Mouse (Mus musculus) myocyte (in vitro differentiated cells): ENCODE results near the gene Il24.

ENCODE experiments used
- CEBPB ChIP-seq: IDR thresholded peaks from 2 replicates; pipeline ENCODE4 v1.6.1; 2011; ENCODE audit warnings: mild to moderate bottlenecking, moderate library complexity; ENCODE audit not compliant: poor library complexity, insufficient read depth, severe bottlenecking
- E2F4 ChIP-seq: IDR thresholded peaks from one replicate; pipeline ENCODE4 v1.6.1; 2011; ENCODE audit warnings: mild to moderate bottlenecking, control low read depth, moderate library complexity; ENCODE audit not compliant: insufficient read depth
- MAX ChIP-seq: IDR thresholded peaks from one replicate; pipeline ENCODE4 v1.6.1; 2011; ENCODE audit warnings: low read depth, mild to moderate bottlenecking, control low read depth
- MYOD1 ChIP-seq, 3 experiments: IDR thresholded peaks; one replicate each; pipeline ENCODE4 v1.6.1; 2011; ENCODE audit warnings: control low read depth in 2 of 3, low read depth in 2 of 3, mild to moderate bottlenecking in 2 of 3, moderate library complexity in 1 of 3; ENCODE audit not compliant: insufficient read length in 2 of 3, control insufficient read depth in 1 of 3
- MYOG ChIP-seq, 3 experiments: IDR thresholded peaks; one replicate each; pipeline ENCODE4 v1.6.1; 2011; ENCODE audit warnings: control low read depth in 2 of 3, low read depth in 2 of 3, mild to moderate bottlenecking in 2 of 3; ENCODE audit not compliant: insufficient read length in 2 of 3, control insufficient read depth in 1 of 3, insufficient read depth in 1 of 3
- POLR2A ChIP-seq: IDR thresholded peaks from one replicate; pipeline ENCODE4 v1.6.1; 2011; ENCODE audit warnings: low read depth, mild to moderate bottlenecking, control low read depth, moderate library complexity; ENCODE audit not compliant: insufficient read length
- POLR2AphosphoS2 ChIP-seq: IDR thresholded peaks from one replicate; pipeline ENCODE4 v1.6.1; 2011; ENCODE audit warnings: low read depth, control low read depth; ENCODE audit not compliant: insufficient read length
- REST ChIP-seq: IDR thresholded peaks from one replicate; pipeline ENCODE4 v1.6.1; 2011; ENCODE audit warnings: mild to moderate bottlenecking, control low read depth, moderate library complexity; ENCODE audit not compliant: insufficient read depth, insufficient read length
- SRF ChIP-seq: IDR thresholded peaks from one replicate; pipeline ENCODE4 v1.6.1; 2011; ENCODE audit warnings: low read depth; ENCODE audit not compliant: control insufficient read depth, insufficient read length
- TCF12 ChIP-seq: IDR thresholded peaks from one replicate; pipeline ENCODE4 v1.6.1; 2011; ENCODE audit warnings: mild to moderate bottlenecking, control low read depth; ENCODE audit not compliant: poor library complexity, insufficient read depth, severe bottlenecking
- TCF3 ChIP-seq: IDR thresholded peaks from one replicate; pipeline ENCODE4 v1.6.1; 2011; ENCODE audit warnings: low read depth, control low read depth; ENCODE audit not compliant: insufficient read length
- USF1 ChIP-seq: IDR thresholded peaks from one replicate; pipeline ENCODE4 v1.6.1; 2011; ENCODE audit warnings: low read depth, mild to moderate bottlenecking, control low read depth, moderate library complexity

GRCm38 (mm10) chr1:130875139-130875538, 12.1 kb downstream of the Il24 start:
- TF ChIP-seq TCF3 (no peak), POLR2A (no peak), E2F4 (no peak), TCF12 (no peak), POLR2AphosphoS2 (no peak), USF1 (no peak), SRF (no peak), CEBPB (no peak), MYOD1 (IDR thresholded peaks at IDR 0.05; ENCODE audit: control insufficient read depth in 1 of 3, insufficient read length in 2 of 3, low read depth in 2 of 3) (no peak), REST (no peak), MAX (no peak), MYOG (IDR thresholded peaks at IDR 0.05; ENCODE audit: control insufficient read depth in 1 of 3, insufficient read depth in 1 of 3, insufficient read length in 2 of 3, low read depth in 2 of 3) (no peak)
